Mouse (Mus musculus) liver, embryonic 13.5 days (tissue): ENCODE measurements around the gene Selenbp2. TPM values are rescaled to one million over a fixed set of nuclear protein-coding genes. Genes with fewer than 3 reads are reported as not detected.

ENCODE experiments used
- polyA plus RNA-seq: library from polyadenylated mRNA; unstranded; fragments of >200 nt; fragmentation: Nextera tagmentation; extraction: Ambion mirVana; gene quantifications from 2 replicates; pipeline ENCODE4 v1.2.1, GENCODE M21; 2015

Gene Selenbp2
- polyA plus RNA-seq, 1 experiment from 2014 or later, result 8.5 TPM

Other genes starting within 250 kb of the Selenbp2 start
- 0.19 and 0.45 TPM in 2 replicates for gene Oaz3, start 249.6 kb upstream of the Selenbp2 start, polyA plus RNA-seq
- gene Celf3, start 215.3 kb upstream of the Selenbp2 start, polyA plus RNA-seq, result 0.25 and 0.38 TPM in 2 replicates
- not detected in 2 replicates for gene Riiad1, start 213.2 kb upstream of the Selenbp2 start, polyA plus RNA-seq
- gene Snx27, start 110.8 kb upstream of the Selenbp2 start, polyA plus RNA-seq, result 17.1 and 18.7 TPM in 2 replicates
- gene Gm10972, start 50.4 kb upstream of the Selenbp2 start, polyA plus RNA-seq, result not detected in 2 replicates
- gene Tuft1, start 34.7 kb upstream of the Selenbp2 start, polyA plus RNA-seq, result 4.7 and 5.3 TPM in 2 replicates
- gene Cgn, start 92.9 kb downstream of the Selenbp2 start, polyA plus RNA-seq, result 7.2 and 8.3 TPM in 2 replicates
- gene Pogz, start 144.0 kb downstream of the Selenbp2 start, polyA plus RNA-seq, result 2.4 and 2.9 TPM in 2 replicates
- gene Psmb4, start 193.4 kb downstream of the Selenbp2 start, polyA plus RNA-seq, result 201 and 214 TPM in 2 replicates
- 58.0 and 65.2 TPM in 2 replicates for gene Selenbp1, start 239.5 kb downstream of the Selenbp2 start, polyA plus RNA-seq